Mouse (Mus musculus): ENCODE data around the gene Hmga2.

Hmga2 gene

DNA sequence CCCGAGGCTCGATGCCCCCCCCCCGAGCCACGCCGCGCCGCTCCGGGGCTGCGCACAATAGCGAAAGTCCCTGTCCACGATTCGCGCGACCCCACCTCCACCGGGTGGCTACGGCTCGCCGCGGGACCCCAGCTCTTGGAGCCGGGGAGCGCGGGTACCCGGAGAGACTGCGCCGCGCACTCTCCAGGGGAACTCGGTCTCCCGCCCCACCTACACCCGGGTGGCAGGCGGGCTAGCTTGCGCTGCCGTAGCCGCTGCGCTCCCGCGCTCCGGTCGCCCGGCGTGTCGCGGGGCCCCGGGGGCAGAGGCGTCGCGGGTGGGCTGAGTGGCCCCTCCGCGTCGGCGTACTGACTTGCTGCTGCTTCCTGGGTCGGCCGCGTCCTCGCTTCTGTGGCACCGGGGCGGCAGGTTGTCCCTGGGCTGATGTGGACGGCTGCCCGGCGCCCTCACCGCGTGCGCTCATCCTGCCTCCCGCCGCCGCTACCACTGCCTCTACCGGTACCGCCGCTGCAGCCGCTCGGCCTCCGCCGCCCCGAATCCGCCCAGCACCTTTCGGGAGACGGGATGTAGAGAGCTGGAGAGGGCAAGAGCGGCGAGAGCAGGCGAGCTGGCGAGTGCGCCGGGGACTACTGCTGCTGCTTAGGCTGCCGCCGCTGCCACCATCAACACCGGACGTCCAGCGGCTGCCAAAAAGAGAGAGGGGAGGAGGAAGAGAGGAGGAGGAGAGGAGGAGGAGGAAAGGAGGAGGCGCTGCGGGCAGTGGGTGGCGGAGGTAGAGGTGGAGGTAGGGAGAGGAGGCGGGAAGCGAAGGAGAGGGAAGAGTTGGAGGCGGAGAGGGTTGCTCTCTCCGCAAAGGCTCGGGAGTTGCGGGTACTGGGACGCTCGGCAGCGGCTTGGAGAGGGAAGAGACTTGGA, at the start of gene Hmga2:
Gene Hmga2, minus strand, starts transcription at position 869 of the 915 bp plus-strand sequence.
- DNase-seq (ENCODE audit: low spot score in 2 of 2) = peak in 1 of 2 experiments; percentile 25

DNA sequence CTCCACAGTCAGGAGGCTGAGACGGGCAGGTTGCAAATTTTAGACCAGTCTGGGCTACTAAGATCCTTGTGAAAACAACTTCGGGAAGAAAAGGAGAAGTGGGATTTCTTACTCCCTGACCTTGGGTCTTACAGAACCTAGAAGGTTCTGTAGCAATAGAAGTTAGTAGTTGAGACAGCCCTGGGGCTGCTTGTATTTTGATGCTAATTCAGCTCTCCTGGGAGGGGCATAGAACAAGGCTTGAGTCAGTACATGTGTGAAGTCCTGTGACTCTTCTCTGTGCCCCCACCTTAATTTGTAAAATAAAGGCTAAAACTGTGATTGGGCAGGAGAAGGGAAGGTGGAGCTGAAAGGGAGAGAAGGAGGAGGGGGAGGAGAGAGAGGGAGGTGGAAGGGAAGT, 46.7 kb upstream of the Hmga2 start:
- DNase-seq (ENCODE audit: low spot score in 2 of 2) = no peak

GRCm38 (mm10) chr10:120521912-120522575, 45.8 kb upstream of the Hmga2 start:
- DNase-seq (ENCODE audit: low spot score in 2 of 2) = no peak

DNA sequence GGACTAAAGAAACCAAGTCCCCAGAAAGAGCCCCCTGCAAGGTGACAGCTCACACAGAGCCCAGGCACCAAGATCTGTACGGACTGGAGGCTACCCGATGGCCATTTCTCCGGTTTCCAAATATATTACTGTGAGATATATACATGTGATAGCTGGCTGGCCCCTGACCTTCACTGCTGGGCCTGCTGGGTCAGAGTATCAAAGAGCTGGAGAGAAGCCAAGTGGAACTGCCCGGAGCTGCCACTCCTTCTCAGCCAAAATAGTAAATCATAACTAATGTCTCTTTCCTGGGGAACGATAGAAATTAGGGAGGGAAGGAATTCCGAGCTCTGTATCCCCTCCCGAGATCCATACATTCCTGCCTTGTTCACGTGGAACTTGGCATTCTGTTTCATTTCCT, 40.0 kb upstream of the Hmga2 start:
- no peak for DNase-seq (ENCODE audit: low spot score in 2 of 2)

DNA sequence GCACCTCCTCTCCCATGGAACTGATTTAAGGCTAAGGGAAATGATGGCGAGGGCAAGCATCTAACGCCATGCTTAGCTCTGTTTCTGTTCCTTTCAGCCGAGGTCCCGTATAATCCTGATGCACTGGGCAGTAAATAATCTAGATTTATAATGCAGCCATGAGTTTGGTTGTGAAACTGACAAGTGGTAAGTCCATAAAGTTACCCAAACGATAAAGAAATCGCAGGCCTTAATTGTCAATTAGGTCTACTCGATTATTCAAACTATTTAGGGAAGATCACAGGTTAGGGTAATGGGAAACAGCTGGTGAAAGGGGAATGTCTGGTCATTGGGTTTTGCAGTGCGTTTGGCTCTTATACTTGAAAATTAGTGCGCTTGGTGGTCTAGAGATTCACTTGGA, 37.5 kb upstream of the Hmga2 start:
- DNase-seq (ENCODE audit: low spot score in 2 of 2) = no peak

GRCm38 (mm10) chr10:120512946-120513345, 36.7 kb upstream of the Hmga2 start:
- no peak for DNase-seq (ENCODE audit: low spot score in 2 of 2)

DNA sequence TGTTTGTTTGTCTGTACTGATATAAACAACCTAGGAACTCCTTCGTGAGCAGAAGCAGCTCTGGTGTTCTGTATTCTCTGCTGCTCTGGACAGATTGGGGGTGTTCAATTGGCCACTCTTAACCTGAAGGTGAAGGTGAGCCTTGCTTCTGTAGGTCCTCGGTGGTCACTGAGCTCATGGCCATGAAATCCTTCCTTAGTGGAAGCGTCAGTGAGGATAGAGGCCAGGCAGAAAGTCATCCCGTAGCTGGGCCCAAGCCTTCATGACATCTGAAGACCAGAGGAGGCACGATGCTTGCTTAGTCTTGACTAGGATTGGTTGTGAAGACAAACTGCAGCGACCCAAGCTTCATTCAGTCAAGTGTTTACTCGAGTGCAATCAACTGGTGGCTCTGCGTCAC, 35.9 kb upstream of the Hmga2 start:
- DNase-seq (ENCODE audit: low spot score in 2 of 2) = no peak

- DNase-seq (ENCODE audit: low spot score in 2 of 2) = no peak
These were observed 27.7 kb upstream of the Hmga2 start for GRCm38 (mm10) chr10:120503959-120504358.

GRCm38 (mm10) chr10:120500794-120501193, 24.5 kb upstream of the Hmga2 start:
- DNase-seq (ENCODE audit: low spot score in 2 of 2) = no peak

- DNase-seq (ENCODE audit: low spot score in 2 of 2) = no peak
These were observed 21.8 kb upstream of the Hmga2 start for GRCm38 (mm10) chr10:120498086-120498485.

DNA sequence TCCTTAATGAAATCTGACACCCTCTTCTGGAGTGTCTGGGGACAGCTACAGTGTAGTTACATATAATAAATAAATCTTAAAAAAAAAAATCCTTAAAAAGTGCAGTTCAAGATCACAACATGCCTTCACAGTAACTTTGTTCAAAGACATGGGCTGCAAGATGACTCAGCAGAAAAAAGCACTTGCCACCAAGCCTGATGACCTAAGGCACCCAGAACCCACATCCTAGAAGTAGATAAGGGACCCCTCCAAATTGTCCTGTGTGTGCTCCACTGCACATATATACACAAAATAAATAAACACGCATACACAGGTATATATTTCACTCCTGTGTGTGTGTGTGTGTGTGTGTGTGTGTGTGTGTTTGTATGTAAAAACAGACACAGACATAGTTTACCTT, 18.4 kb upstream of the Hmga2 start:
- DNase-seq (ENCODE audit: low spot score in 2 of 2) = no peak

GRCm38 (mm10) chr10:120491477-120491876, 15.2 kb upstream of the Hmga2 start:
- DNase-seq (ENCODE audit: low spot score in 2 of 2) = no peak

DNA sequence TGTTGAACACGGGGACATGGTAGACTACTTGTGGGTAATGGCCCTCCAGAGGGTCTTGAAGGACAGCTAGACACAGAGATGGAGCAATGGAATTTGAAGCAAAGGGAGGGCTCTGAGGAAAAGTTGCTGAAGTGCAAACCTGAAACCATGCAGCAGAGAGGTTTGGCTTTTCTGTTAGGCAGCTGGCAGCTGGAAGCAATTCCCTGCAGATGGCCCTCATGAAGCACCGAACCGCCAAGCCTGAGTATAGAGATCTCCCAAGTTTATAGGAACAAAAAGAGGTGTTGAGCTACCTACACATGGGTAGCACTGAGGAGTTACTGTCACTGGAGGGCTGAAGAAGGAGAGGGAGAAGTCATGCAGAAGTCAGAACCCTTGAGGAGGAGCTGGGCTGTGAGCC, 13.3 kb upstream of the Hmga2 start:
- no peak for DNase-seq (ENCODE audit: low spot score in 2 of 2)

DNA sequence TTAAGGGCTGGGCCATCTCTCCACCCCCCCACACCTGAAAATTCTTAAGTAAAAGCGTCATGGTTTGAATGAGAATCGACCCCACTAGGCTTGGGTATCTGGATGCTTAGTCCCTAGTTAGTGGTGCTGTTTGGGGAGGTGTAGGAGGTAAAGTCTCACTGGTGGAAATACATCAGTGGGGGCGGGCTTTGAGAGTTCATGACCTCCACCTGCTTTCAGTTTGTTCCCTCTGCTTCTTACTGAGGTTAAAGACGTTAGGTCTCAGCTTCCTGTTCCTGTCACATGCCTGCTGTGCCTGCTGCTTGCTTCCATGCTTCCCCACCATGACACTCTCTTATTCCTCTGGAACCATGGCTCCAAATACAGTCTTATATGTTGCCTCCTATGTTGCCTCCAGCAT, 12.3 kb upstream of the Hmga2 start:
- no peak for DNase-seq (ENCODE audit: low spot score in 2 of 2)

- no peak for DNase-seq (ENCODE audit: low spot score in 2 of 2)
These were observed 11.6 kb upstream of the Hmga2 start for GRCm38 (mm10) chr10:120487881-120488280.

GRCm38 (mm10) chr10:120485461-120485860, 9.2 kb upstream of the Hmga2 start:
- no peak for DNase-seq (ENCODE audit: low spot score in 2 of 2)

DNA sequence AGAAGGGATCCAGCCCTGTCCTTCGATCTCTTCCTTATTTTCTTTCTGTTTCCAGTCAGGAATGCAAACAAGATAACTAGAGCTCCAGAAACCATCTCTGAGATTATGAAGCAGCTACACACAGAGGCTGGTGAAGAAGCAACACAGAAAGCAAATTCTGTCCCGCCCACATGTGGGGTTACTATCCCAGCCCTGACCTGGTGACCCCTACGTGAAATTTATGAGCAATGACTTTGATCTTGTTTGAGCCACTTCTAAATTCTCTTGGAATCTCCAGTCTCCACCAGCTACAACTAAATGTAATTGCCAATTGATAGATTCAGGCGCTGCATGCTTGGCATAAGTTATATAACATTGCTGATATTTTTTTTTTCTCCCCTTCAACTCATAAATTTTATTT, 7.9 kb upstream of the Hmga2 start:
- no peak for DNase-seq (ENCODE audit: low spot score in 2 of 2)

DNA sequence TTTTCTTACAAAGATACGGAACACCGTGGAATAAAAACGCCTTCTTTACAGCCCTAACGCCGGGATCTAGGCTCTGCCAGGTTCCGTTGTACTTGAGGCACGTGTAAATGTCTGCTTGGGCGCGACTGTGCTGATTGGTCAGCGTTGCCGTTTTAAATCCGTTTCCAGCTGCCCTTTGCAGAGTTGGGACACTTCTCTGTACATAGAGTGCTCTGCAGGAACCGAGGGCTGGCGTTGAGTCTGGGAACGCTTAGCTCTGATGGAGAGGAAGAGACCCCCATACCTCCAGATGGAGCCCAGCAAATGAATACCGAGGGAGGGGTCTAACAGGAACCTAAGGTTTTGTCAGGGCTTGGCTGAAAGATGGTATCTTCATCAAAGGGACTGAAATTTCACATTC, 1.9 kb upstream of the Hmga2 start:
- no peak for DNase-seq (ENCODE audit: low spot score in 2 of 2)

DNA sequence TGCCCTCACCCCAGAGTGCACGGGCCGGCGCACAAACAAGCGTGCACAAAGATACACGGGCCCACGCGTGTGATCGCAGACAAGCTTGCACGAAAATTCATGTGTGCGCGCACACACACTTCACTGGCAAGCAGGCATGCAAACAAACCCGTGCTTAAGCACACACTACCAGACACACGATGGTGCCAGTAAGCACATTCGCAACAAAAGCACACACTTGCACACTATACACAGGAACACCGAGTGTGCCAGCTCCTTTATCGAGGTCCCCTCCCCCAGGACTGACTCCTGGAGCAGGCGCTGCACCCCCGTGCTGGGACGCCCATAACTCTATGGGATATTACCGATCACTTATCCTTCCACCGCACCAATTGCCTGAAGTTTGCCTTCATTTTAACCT, 1.2 kb upstream of the Hmga2 start:
- no peak for DNase-seq (ENCODE audit: low spot score in 2 of 2)

DNA sequence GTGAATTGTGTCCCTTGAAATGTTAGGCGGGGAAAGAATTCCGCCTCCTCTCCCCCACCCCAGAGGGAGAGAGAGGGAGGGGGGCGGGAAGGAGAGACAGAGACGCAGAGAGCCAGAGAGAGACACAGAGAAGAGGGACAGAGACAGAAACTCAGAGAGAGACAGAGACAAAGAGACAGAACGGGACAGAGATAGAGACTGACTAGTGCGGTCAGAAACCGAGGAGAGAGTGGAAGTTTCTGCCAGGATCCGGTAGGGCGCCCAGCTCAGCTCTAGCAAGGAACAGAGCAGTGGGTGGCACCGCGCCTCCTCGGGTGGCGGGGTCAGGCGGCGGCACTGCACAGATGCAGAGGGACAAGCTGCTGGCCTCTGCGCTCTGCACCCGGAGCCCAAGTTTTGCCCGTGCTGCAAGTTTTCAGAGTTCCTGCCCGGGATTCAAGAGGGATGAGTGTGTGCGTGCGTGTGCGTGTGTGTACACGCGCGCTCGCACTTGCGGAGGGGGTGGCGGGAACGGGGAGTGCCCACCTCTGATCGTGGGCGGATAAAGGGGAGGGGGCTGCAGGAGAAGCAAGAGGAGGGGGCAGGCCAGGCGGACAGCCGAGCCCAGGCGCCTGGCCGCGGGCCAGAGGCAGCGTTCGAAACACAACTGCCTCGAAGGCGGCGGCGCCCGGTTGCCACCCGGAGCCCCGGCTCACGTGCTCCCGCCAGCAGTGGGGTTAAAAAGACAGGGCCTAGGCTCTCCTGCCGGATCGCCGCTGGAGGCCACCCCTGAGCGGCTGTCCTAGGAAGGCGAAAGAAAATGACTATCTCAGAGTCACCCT, 457 bp upstream of the Hmga2 start:
- peak; percentile 20 to 24 for DNase-seq (ENCODE audit: low spot score in 2 of 2)

DNA sequence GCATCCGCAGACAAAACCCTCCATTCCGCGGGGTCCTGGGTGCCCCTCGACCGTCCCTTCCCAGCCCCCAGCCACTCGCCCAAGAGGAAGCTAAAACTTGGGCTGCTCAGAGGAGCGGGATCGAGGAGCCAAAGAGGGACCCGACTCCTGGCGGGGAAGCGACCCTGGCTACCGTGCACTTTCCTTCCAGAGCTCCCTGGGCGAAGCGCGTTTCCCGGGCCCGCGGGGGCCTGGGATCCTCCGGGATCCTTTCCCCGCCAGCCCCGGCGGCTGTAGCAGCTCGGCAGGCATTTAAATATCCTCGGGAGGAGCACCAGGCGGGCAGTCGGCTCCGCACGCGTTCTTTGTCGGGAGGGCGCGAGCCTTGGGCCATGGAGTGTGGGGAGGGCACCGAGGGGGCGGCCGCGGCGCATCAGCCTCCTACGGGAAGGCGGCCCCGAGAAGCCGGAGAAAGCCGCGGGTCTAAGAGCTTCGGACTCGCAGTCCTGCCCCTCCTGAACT, 1.2 kb downstream of the Hmga2 start:
- DNase-seq (ENCODE audit: low spot score in 2 of 2) = no peak

GRCm38 (mm10) chr10:120474301-120474700, 2.0 kb downstream of the Hmga2 start:
- DNase-seq (ENCODE audit: low spot score in 2 of 2) = no peak

All from right cerebral cortex, postnatal 10 days (tissue).